Mouse (Mus musculus): ENCODE data around the gene Olfr243. TPM values are rescaled to one million over a fixed set of nuclear protein-coding genes. Genes with fewer than 3 reads are reported as not detected.
"Not testable (repeated sequence)": the region's sequence is repeated elsewhere in the genome, so short reads cannot be mapped to it uniquely, and the experiment has no call there.

Olfr243 gene
- total RNA-seq (2022) = not detected

GRCm38 (mm10) chr7:103714371-103714770, at the start of gene Olfr243:
Gene Olfr243, plus strand, starts transcription at chr7:103714671.
- DNase-seq (ENCODE audit: low spot score in 2 of 2) = no peak

- no peak for DNase-seq (ENCODE audit: low spot score in 2 of 2)
These were observed 43.4 kb upstream of the Olfr243 start, which contains the start of gene Olfr624 for GRCm38 (mm10) chr7:103671091-103671490. Gene Olfr624, minus strand, starts transcription at chr7:103671191.

GRCm38 (mm10) chr7:103682420-103682819, 32.1 kb upstream of the Olfr243 start, which contains the start of gene Olfr625-ps1:
Gene Olfr625-ps1, plus strand, starts transcription at chr7:103682720.
- DNase-seq (ENCODE audit: low spot score in 2 of 2) = no peak

GRCm38 (mm10) chr7:103699469-103699868, 15.0 kb upstream of the Olfr243 start:
- no peak for DNase-seq (ENCODE audit: low spot score in 2 of 2)

GRCm38 (mm10) chr7:103712024-103712423, 2.4 kb upstream of the Olfr243 start:
- no peak for DNase-seq (ENCODE audit: low spot score in 2 of 2)

GRCm38 (mm10) chr7:103716398-103716797, 1.9 kb downstream of the Olfr243 start:
- DNase-seq (ENCODE audit: low spot score in 2 of 2) = not testable (repeated sequence)

- no peak for DNase-seq (ENCODE audit: low spot score in 2 of 2)
These were observed 15.6 kb downstream of the Olfr243 start, which contains the start of gene Olfr628 for GRCm38 (mm10) chr7:103730074-103730473. Gene Olfr628, plus strand, starts transcription at chr7:103730374.

- DNase-seq (ENCODE audit: low spot score in 2 of 2) = no peak
These were observed 30.4 kb downstream of the Olfr243 start, which contains the start of gene Olfr629 for GRCm38 (mm10) chr7:103744843-103745242. Gene Olfr629, minus strand, starts transcription at chr7:103744943.

GRCm38 (mm10) chr7:103757233-103757632, 42.8 kb downstream of the Olfr243 start, which contains the start of gene Olfr630:
Gene Olfr630, minus strand, starts transcription at chr7:103757333.
- no peak for DNase-seq (ENCODE audit: low spot score in 2 of 2)

GRCm38 (mm10) chr7:103762212-103762611, 47.7 kb downstream of the Olfr243 start:
- DNase-seq (ENCODE audit: low spot score in 2 of 2) = not testable (repeated sequence)

GRCm38 (mm10) chr7:103767687-103768086, 53.2 kb downstream of the Olfr243 start:
- not testable (repeated sequence) for DNase-seq (ENCODE audit: low spot score in 2 of 2)

Other genes with a start within 250 kb of the Olfr243 start
- not detected for gene Olfr608, start 244.8 kb upstream of the Olfr243 start, total RNA-seq (2022)
- not detected for gene Olfr609, start 216.6 kb upstream of the Olfr243 start, total RNA-seq (2022)
- gene Olfr610, start 202.5 kb upstream of the Olfr243 start, total RNA-seq (2022) = not detected
- gene Olfr611, start 193.8 kb upstream of the Olfr243 start, total RNA-seq (2022) = not detected
- not detected for gene Olfr612, start 172.0 kb upstream of the Olfr243 start, total RNA-seq (2022)
- not detected for gene Olfr613, start 166.6 kb upstream of the Olfr243 start, total RNA-seq (2022)
- gene Olfr615, start 158.6 kb upstream of the Olfr243 start, total RNA-seq (2022) = not detected
- gene Olfr616, start 145.5 kb upstream of the Olfr243 start, total RNA-seq (2022) = not detected
- not detected for gene Olfr617, start 141.6 kb upstream of the Olfr243 start, total RNA-seq (2022)
- gene Olfr618, start 124.6 kb upstream of the Olfr243 start, total RNA-seq (2022) = not detected
- gene Olfr619, start 114.1 kb upstream of the Olfr243 start, total RNA-seq (2022) = not detected
- gene Olfr620, start 102.1 kb upstream of the Olfr243 start, total RNA-seq (2022) = not detected
- gene Olfr622, start 72.0 kb upstream of the Olfr243 start, total RNA-seq (2022) = not detected
- not detected for gene Olfr623, start 51.0 kb upstream of the Olfr243 start, total RNA-seq (2022)
- gene Olfr624, start 43.5 kb upstream of the Olfr243 start, total RNA-seq (2022) = not detected
- gene Olfr625-ps1, start 32.0 kb upstream of the Olfr243 start, total RNA-seq (2022) = not detected
- not detected for gene Olfr628, start 15.7 kb downstream of the Olfr243 start, total RNA-seq (2022)
- gene Olfr629, start 30.3 kb downstream of the Olfr243 start, total RNA-seq (2022) = not detected
- not detected for gene Olfr630, start 42.7 kb downstream of the Olfr243 start, total RNA-seq (2022)
- gene Olfr69, start 56.9 kb downstream of the Olfr243 start, total RNA-seq (2022) = not detected
- not detected for gene Olfr68, start 65.0 kb downstream of the Olfr243 start, total RNA-seq (2022)
- gene Olfr67, start 77.2 kb downstream of the Olfr243 start, total RNA-seq (2022) = not detected
- 10 to 100 TPM; 11.6 to 30.4 (median 18.8) TPM for gene Hbb-bt, start 99.3 kb downstream of the Olfr243 start, total RNA-seq (2022)
- gene Hbb-bs, start 113.4 kb downstream of the Olfr243 start, total RNA-seq (2022) = 100 to 1,000 TPM; 150 to 315 (median 224) TPM
- gene Hbb-bh2, start 125.8 kb downstream of the Olfr243 start, total RNA-seq (2022) = not detected
- not detected for gene Hbb-bh1, start 128.5 kb downstream of the Olfr243 start, total RNA-seq (2022)
- gene Hbb-y, start 138.5 kb downstream of the Olfr243 start, total RNA-seq (2022) = not detected
- not detected for gene Olfr66, start 171.6 kb downstream of the Olfr243 start, total RNA-seq (2022)
- gene Olfr64, start 179.8 kb downstream of the Olfr243 start, total RNA-seq (2022) = not detected
- not detected for gene Olfr65, start 188.8 kb downstream of the Olfr243 start, total RNA-seq (2022)
- not detected for gene Olfr631, start 214.2 kb downstream of the Olfr243 start, total RNA-seq (2022)
- gene Olfr632, start 219.7 kb downstream of the Olfr243 start, total RNA-seq (2022) = not detected
- not detected for gene Olfr633, start 229.8 kb downstream of the Olfr243 start, total RNA-seq (2022)